Mouse (Mus musculus): ENCODE measurements at regions not wholly inside any gene's neighbourhood (a gene's known extent, or its start where the extent isn't known, plus 50 kb on each side); places are given as distances from the start of the nearest gene placed in this dataset.

DNA sequence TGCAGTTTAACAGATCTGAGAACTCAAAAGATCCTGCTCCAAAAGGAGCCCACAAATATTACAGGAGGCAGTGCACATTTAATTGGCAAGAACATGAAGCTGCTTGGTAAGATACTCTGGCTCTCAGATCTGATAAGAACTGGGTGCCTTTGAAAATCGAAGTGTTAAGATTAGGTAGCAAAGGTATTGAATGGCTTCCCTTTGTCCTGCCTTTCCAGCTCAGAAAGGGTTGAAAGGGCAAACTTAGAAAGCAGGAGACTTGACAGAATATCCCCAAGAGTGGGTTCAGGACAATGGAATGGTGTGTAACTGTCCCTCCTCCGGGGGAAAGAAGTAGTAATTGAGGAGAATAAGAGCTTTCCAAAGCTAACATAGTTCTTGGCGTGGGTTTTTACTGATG, 431.4 kb downstream of the Gm10283 start:
- no peak overlapping the region for H3K9ac ChIP-seq
- no peaks in the 10 kb centered on the region for H3K36me3 ChIP-seq (ENCODE audit: insufficient read depth)
- DNase-seq, result no peak
- no peaks in the 10 kb centered on the region for H3K27me3 ChIP-seq (ENCODE audit: insufficient read depth, low read length)
- no peak overlapping the region for H3K4me3 ChIP-seq (ENCODE audit: low read depth, low read length)
- 36% methylated on average over 3 of the region's 3 CpGs for WGBS
- H3K27ac ChIP-seq (ENCODE audit: low read depth, low read length), result no peak overlapping the region
- no peaks in the 10 kb centered on the region for H3K4me1 ChIP-seq (ENCODE audit: insufficient read depth)
- TF ChIP-seq CTCF (IDR thresholded peaks at IDR 0.05; ENCODE audit: low read depth), result no peak
- no peak; the same call in 1 of the 2 replicates for ATAC-seq
- no peak overlapping the region for H3K4me2 ChIP-seq (ENCODE audit: low read depth)
- H3K9me3 ChIP-seq (ENCODE audit: low read length), result no peaks in the 10 kb centered on the region

DNA sequence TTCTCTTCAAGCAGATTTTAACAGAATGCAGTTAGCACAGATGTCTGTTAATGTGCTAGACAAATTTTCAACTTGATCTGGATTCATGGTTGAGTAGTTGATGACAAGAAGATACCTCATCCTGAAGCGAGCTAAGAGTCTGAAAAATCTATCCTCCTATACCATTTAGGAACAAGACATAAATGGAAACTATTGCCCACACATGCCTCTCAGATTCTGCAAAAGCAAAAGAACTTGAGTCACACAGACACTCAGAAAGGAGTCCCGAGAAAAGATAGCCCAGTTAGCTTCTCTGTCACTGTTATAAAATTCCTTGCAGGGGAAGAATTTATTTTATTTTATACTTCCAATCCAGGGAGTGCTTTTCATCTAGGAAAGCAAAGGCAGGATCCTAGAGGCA, 447.9 kb downstream of the Gm10283 start:
- no peaks in the 10 kb centered on the region for H3K4me1 ChIP-seq (ENCODE audit: insufficient read depth)
- no peak overlapping the region for H3K4me3 ChIP-seq (ENCODE audit: low read depth, low read length)
- H3K4me2 ChIP-seq (ENCODE audit: low read depth), result no peak overlapping the region
- no peak overlapping the region for H3K9ac ChIP-seq
- H3K27me3 ChIP-seq (ENCODE audit: insufficient read depth, low read length), result no peaks in the 10 kb centered on the region
- 75% methylated on average over 2 of the region's 2 CpGs for WGBS
- ATAC-seq (no peak), DNase-seq (no peak)
- no peaks in the 10 kb centered on the region for H3K9me3 ChIP-seq (ENCODE audit: low read length)
- no peak overlapping the region for H3K27ac ChIP-seq (ENCODE audit: low read depth, low read length)
- TF ChIP-seq CTCF (IDR thresholded peaks at IDR 0.05; ENCODE audit: low read depth), result no peak
- no peaks in the 10 kb centered on the region for H3K36me3 ChIP-seq (ENCODE audit: insufficient read depth)

DNA sequence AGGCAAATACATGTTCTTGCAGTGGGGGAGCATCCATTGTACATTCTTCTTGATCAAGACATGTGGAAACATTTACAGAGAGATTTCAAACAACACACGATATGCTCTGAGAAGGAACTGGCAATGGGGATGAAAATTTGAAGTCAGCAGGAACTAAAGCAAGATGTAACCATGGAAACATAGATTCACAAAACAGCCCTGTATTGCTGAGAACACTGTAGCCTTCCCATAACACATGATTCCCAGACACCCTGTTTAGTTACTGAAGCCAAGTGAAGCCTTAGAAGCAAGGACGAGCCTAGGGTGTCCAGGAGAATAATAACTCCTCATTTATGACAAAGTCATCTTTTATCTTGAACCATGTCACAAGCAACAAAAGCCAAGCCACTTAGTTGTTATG, 474.3 kb downstream of the Gm10283 start:
- 42% methylated on average over 2 of the region's 2 CpGs for WGBS
- Histone ChIP-seq H3K27ac (ENCODE audit: low read depth, low read length) (no peak overlapping the region), H3K4me1 (ENCODE audit: insufficient read depth) (no peaks in the 10 kb centered on the region), H3K4me2 (ENCODE audit: low read depth) (no peak overlapping the region), H3K9ac (no peak overlapping the region), H3K36me3 (ENCODE audit: insufficient read depth) (no peaks in the 10 kb centered on the region), H3K27me3 (ENCODE audit: insufficient read depth, low read length) (no peaks in the 10 kb centered on the region), H3K4me3 (ENCODE audit: low read depth, low read length) (no peak overlapping the region), H3K9me3 (ENCODE audit: low read length) (no peaks in the 10 kb centered on the region)
- ATAC-seq (peak; percentile 97), DNase-seq (peak; percentile 54)
- no peak for TF ChIP-seq CTCF (IDR thresholded peaks at IDR 0.05; ENCODE audit: low read depth)
